Mouse (Mus musculus): ENCODE data around the gene Stum.
A peak's percentile ranks its signal among the peaks of the same experiment; 100 is the strongest.
"Not testable (repeated sequence)": the region's sequence is repeated elsewhere in the genome, so short reads cannot be mapped to it uniquely, and the experiment has no call there.

Gene Stum

GRCm38 (mm10) chr1:180405576-180406335 is 77.5 kb downstream of the Stum start:
- DNase-seq (ENCODE audit: low read depth, low spot score), result no peak

GRCm38 (mm10) chr1:180404706-180405105 is 78.6 kb downstream of the Stum start:
- no peak for DNase-seq (ENCODE audit: low read depth, low spot score)

- no peak for DNase-seq (ENCODE audit: low read depth, low spot score)
Observed at GRCm38 (mm10) chr1:180403694-180404606, 79.4 kb downstream of the Stum start.

GRCm38 (mm10) chr1:180403357-180403693 is 80.0 kb downstream of the Stum start:
- DNase-seq (ENCODE audit: low read depth, low spot score), result no peak

- DNase-seq (ENCODE audit: low read depth, low spot score), result no peak
Observed at GRCm38 (mm10) chr1:180402481-180403081, 80.7 kb downstream of the Stum start.

GRCm38 (mm10) chr1:180401725-180402124 is 81.6 kb downstream of the Stum start:
- DNase-seq (ENCODE audit: low read depth, low spot score), result no peak

GRCm38 (mm10) chr1:180400691-180401455 is 82.4 kb downstream of the Stum start:
- DNase-seq (ENCODE audit: low read depth, low spot score), result no peak

GRCm38 (mm10) chr1:180398446-180398845 is 84.9 kb downstream of the Stum start:
- no peak for DNase-seq (ENCODE audit: low read depth, low spot score)

- DNase-seq (ENCODE audit: low read depth, low spot score), result no peak
Observed at GRCm38 (mm10) chr1:180397734-180398133, 85.6 kb downstream of the Stum start.

- no peak for DNase-seq (ENCODE audit: low read depth, low spot score)
Observed at GRCm38 (mm10) chr1:180393873-180394272, 89.4 kb downstream of the Stum start.

- no peak for DNase-seq (ENCODE audit: low read depth, low spot score)
Observed at GRCm38 (mm10) chr1:180393017-180393797, 90.1 kb downstream of the Stum start.

GRCm38 (mm10) chr1:180392137-180392798 is 91.0 kb downstream of the Stum start:
- no peak for DNase-seq (ENCODE audit: low read depth, low spot score)

- no peak for DNase-seq (ENCODE audit: low read depth, low spot score)
Observed at GRCm38 (mm10) chr1:180391575-180391945, 91.7 kb downstream of the Stum start.

- peak; percentile 74 for DNase-seq (ENCODE audit: low read depth, low spot score)
Observed at GRCm38 (mm10) chr1:180390746-180391574, 92.3 kb downstream of the Stum start.

- no peak for DNase-seq (ENCODE audit: low read depth, low spot score)
Observed at GRCm38 (mm10) chr1:180390321-180390731, 93.0 kb downstream of the Stum start.

- not testable (repeated sequence) for DNase-seq (ENCODE audit: low read depth, low spot score)
Observed at GRCm38 (mm10) chr1:180389213-180389760, 94.0 kb downstream of the Stum start.

- DNase-seq (ENCODE audit: low read depth, low spot score), result no peak
Observed at GRCm38 (mm10) chr1:180388481-180388880, 94.8 kb downstream of the Stum start.

- no peak for DNase-seq (ENCODE audit: low read depth, low spot score)
Observed at GRCm38 (mm10) chr1:180387750-180388480, 95.4 kb downstream of the Stum start.

All from ES-CJ7 (cell line).